Mouse (Mus musculus): ENCODE results near the gene Prpsap1. TPM values are rescaled to one million over a fixed set of nuclear protein-coding genes. Genes with fewer than 3 reads are reported as not detected.

Prpsap1 gene
- polyA plus RNA-seq, 1 experiment from 2014 or later: 206 TPM

DNA sequence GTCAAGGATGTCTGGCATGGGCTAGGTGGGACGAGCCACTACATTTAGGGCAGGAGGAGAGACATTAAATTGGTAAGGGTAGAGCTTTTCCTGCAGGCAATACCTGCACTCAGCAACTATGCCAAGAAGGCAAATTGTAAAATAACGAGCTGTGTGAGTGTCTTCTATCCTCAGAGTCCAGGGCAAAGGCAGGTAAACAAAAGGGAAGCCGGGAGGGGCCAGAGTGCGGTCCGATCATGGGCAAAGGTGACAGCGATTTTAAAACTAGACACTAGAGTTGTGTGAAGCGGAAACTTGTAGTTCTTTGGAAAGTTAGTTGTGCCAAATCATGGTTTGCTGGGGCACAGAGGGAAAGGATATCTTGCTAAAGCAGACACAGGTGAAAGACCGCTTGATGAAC lies 9.7 kb downstream of the Prpsap1 start:
- no peak overlapping the region for H3K4me2 ChIP-seq
- no peak for DNase-seq
- H3K9ac ChIP-seq: no peak overlapping the region
- H3K36me3 ChIP-seq (ENCODE audit: insufficient read depth): peaks cover 88% of the 10 kb centered on the region
- no peaks in the 10 kb centered on the region for H3K27me3 ChIP-seq (ENCODE audit: insufficient read depth, low read length)
- ATAC-seq (ENCODE audit: insufficient read depth): no peak
- H3K9me3 ChIP-seq (ENCODE audit: low read depth, low read length): no peaks in the 10 kb centered on the region
- no peak for TF ChIP-seq CTCF (IDR thresholded peaks at IDR 0.05; ENCODE audit: low read depth)
- WGBS: 88% methylated on average over 8 of the region's 8 CpGs
- H3K4me1 ChIP-seq (ENCODE audit: insufficient read depth): peaks cover 5% of the 10 kb centered on the region
- no peak overlapping the region for H3K4me3 ChIP-seq (ENCODE audit: low read depth, low read length)
- no peak overlapping the region for H3K27ac ChIP-seq (ENCODE audit: low read depth)

GRCm38 (mm10) chr11:116481776-116482175 lies 12.2 kb downstream of the Prpsap1 start:
- Histone ChIP-seq H3K4me3 (ENCODE audit: low read depth, low read length) (no peak overlapping the region), H3K4me1 (ENCODE audit: insufficient read depth) (no peaks in the 10 kb centered on the region), H3K27ac (ENCODE audit: low read depth) (no peak overlapping the region), H3K36me3 (ENCODE audit: insufficient read depth) (peaks cover 98% of the 10 kb centered on the region), H3K27me3 (ENCODE audit: insufficient read depth, low read length) (no peaks in the 10 kb centered on the region), H3K9me3 (ENCODE audit: low read depth, low read length) (no peaks in the 10 kb centered on the region), H3K9ac (no peak overlapping the region), H3K4me2 (no peak overlapping the region)
- no peak for TF ChIP-seq CTCF (IDR thresholded peaks at IDR 0.05; ENCODE audit: low read depth)
- ATAC-seq (ENCODE audit: insufficient read depth): no peak
- 87% methylated on average over 7 of the region's 7 CpGs for WGBS
- no peak for DNase-seq

DNA sequence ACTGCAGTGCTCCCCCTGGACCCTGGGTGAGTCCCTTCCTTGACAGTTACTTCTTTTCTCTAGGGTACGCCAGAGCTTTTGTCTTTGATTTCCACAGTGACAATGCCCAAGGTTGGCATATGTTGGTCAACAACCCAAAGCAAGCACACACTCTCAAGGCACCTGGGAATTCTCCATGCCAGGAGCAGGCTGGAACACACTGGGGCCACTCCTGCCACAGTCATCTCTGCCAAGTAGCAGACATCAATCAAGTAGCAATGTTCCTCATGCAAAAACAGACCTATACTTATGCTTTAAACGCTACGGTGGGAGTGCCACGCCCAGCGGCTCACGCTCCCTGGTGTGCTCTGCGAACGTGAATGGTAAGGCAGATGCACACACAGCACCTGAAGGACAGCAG lies 13.0 kb downstream of the Prpsap1 start:
- Histone ChIP-seq H3K27me3 (ENCODE audit: insufficient read depth, low read length) (no peaks in the 10 kb centered on the region), H3K9me3 (ENCODE audit: low read depth, low read length) (no peaks in the 10 kb centered on the region), H3K36me3 (ENCODE audit: insufficient read depth) (peaks cover 98% of the 10 kb centered on the region), H3K9ac (no peak overlapping the region), H3K27ac (ENCODE audit: low read depth) (no peak overlapping the region), H3K4me2 (no peak overlapping the region), H3K4me3 (ENCODE audit: low read depth, low read length) (no peak overlapping the region), H3K4me1 (ENCODE audit: insufficient read depth) (no peaks in the 10 kb centered on the region)
- DNase-seq (no peak), ATAC-seq (ENCODE audit: insufficient read depth) (no peak)
- WGBS: 92% methylated on average over 8 of the region's 8 CpGs
- TF ChIP-seq CTCF (IDR thresholded peaks at IDR 0.05; ENCODE audit: low read depth): no peak

- DNase-seq: peak; percentile 21
- H3K27me3 ChIP-seq (ENCODE audit: insufficient read depth, low read length): no peaks in the 10 kb centered on the region
- no peaks in the 10 kb centered on the region for H3K9me3 ChIP-seq (ENCODE audit: low read depth, low read length)
- no peak for ATAC-seq (ENCODE audit: insufficient read depth)
- H3K27ac ChIP-seq (ENCODE audit: low read depth): no peak overlapping the region
- no peak for TF ChIP-seq CTCF (IDR thresholded peaks at IDR 0.05; ENCODE audit: low read depth)
- WGBS: 36% methylated on average over 8 of the region's 8 CpGs
- H3K4me2 ChIP-seq: no peak overlapping the region
- H3K36me3 ChIP-seq (ENCODE audit: insufficient read depth): peaks cover 98% of the 10 kb centered on the region
- no peak overlapping the region for H3K4me3 ChIP-seq (ENCODE audit: low read depth, low read length)
- no peaks in the 10 kb centered on the region for H3K4me1 ChIP-seq (ENCODE audit: insufficient read depth)
- no peak overlapping the region for H3K9ac ChIP-seq
These were observed 14.2 kb downstream of the Prpsap1 start for GRCm38 (mm10) chr11:116479832-116480231.

DNA sequence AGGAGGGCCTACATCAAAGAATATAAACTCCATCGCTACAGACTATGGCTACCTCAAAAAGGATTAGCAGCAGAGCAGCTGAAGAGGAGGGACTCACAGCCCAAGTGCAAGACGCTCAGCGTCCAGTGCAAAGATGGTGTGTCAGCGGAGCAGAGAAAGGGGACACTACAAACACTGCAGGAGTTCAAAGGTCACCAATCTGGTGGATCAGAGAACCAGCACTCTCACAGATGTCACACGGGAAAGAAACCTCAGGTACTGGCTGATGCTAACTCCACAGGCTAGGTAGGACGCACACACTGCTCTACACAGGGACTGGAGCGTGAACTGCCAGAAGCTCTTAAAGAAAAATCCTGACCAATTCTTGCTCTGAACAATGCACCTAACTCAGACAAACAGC lies 15.0 kb downstream of the Prpsap1 start:
- 80% methylated on average over 7 of the region's 7 CpGs for WGBS
- ATAC-seq (ENCODE audit: insufficient read depth): no peak
- H3K27ac ChIP-seq (ENCODE audit: low read depth): no peak overlapping the region
- no peaks in the 10 kb centered on the region for H3K4me1 ChIP-seq (ENCODE audit: insufficient read depth)
- no peaks in the 10 kb centered on the region for H3K9me3 ChIP-seq (ENCODE audit: low read depth, low read length)
- no peak overlapping the region for H3K9ac ChIP-seq
- H3K4me3 ChIP-seq (ENCODE audit: low read depth, low read length): no peak overlapping the region
- no peak overlapping the region for H3K4me2 ChIP-seq
- no peaks in the 10 kb centered on the region for H3K27me3 ChIP-seq (ENCODE audit: insufficient read depth, low read length)
- H3K36me3 ChIP-seq (ENCODE audit: insufficient read depth): peaks cover 98% of the 10 kb centered on the region
- DNase-seq: no peak
- no peak for TF ChIP-seq CTCF (IDR thresholded peaks at IDR 0.05; ENCODE audit: low read depth)

DNA sequence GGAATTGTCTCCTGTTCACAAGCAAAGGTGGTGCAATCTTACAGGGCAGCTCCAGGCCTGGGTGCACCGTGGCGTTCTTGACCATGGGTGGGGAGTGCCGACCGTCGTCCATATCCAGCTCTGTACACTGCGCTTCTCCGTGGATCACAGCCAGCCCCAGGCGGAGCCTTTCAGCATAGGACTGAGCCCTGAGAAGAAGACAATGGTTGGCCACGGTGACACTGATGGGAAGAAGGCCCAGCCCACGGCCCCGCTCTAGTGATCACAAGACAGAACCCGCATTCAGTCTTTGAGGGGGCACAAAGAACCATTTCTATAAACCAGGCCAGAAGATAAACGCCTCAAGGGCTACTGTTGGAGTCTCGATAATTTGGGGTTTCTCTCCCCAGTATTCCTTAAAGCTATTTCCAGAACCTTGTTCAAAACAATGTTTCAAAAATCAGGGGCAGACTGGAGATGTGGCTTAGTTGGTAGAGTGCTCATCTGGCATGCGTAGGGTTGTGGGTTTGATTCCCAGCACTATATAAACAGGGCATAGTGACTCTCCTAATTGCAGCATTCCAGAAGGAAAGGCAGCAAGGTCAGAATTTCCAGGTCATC lies 16.7 kb downstream of the Prpsap1 start:
- Histone ChIP-seq H3K27ac (ENCODE audit: low read depth) (no peak overlapping the region), H3K4me3 (ENCODE audit: low read depth, low read length) (no peak overlapping the region), H3K9me3 (ENCODE audit: low read depth, low read length) (no peaks in the 10 kb centered on the region), H3K4me2 (no peak overlapping the region), H3K9ac (no peak overlapping the region), H3K36me3 (ENCODE audit: insufficient read depth) (peaks cover 100% of the 10 kb centered on the region), H3K27me3 (ENCODE audit: insufficient read depth, low read length) (no peaks in the 10 kb centered on the region), H3K4me1 (ENCODE audit: insufficient read depth) (no peaks in the 10 kb centered on the region)
- no peak for TF ChIP-seq CTCF (IDR thresholded peaks at IDR 0.05; ENCODE audit: low read depth)
- WGBS: 93% methylated on average over 15 of the region's 15 CpGs
- ATAC-seq (ENCODE audit: insufficient read depth): no peak
- DNase-seq: no peak

- H3K36me3 ChIP-seq (ENCODE audit: insufficient read depth): peaks cover 100% of the 10 kb centered on the region
- no peak overlapping the region for H3K9ac ChIP-seq
- DNase-seq: no peak
- no peaks in the 10 kb centered on the region for H3K4me1 ChIP-seq (ENCODE audit: insufficient read depth)
- H3K4me3 ChIP-seq (ENCODE audit: low read depth, low read length): no peak overlapping the region
- ATAC-seq (ENCODE audit: insufficient read depth): no peak
- no peaks in the 10 kb centered on the region for H3K27me3 ChIP-seq (ENCODE audit: insufficient read depth, low read length)
- no peak overlapping the region for H3K27ac ChIP-seq (ENCODE audit: low read depth)
- no peak overlapping the region for H3K4me2 ChIP-seq
- H3K9me3 ChIP-seq (ENCODE audit: low read depth, low read length): no peaks in the 10 kb centered on the region
- no peak for TF ChIP-seq CTCF (IDR thresholded peaks at IDR 0.05; ENCODE audit: low read depth)
- 90% methylated on average over 6 of the region's 6 CpGs for WGBS
These were observed 17.3 kb downstream of the Prpsap1 start for GRCm38 (mm10) chr11:116476696-116477095.

DNA sequence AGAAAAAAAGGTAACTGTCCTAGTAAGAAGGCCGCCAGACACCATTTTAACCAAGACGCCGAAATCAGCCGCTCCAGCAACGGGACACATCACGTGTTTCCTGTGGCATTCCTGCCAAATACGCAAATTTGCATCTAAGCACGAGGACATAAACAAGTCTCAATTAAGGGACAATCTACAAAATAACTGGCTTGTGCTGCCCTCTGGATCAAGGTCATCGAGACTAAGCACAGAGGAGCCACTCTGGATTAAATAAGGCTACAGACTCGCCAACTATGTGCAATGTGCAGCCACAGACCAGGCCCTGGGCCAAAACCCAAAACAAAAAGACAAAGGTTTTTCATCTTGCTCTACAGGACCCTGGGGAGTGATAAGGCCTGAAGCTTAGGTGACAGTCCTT lies 18.0 kb downstream of the Prpsap1 start:
- ATAC-seq (ENCODE audit: insufficient read depth): no peak
- Histone ChIP-seq H3K36me3 (ENCODE audit: insufficient read depth) (peaks cover 100% of the 10 kb centered on the region), H3K27me3 (ENCODE audit: insufficient read depth, low read length) (no peaks in the 10 kb centered on the region), H3K4me1 (ENCODE audit: insufficient read depth) (no peaks in the 10 kb centered on the region), H3K4me3 (ENCODE audit: low read depth, low read length) (no peak overlapping the region), H3K9me3 (ENCODE audit: low read depth, low read length) (no peaks in the 10 kb centered on the region), H3K27ac (ENCODE audit: low read depth) (no peak overlapping the region), H3K9ac (no peak overlapping the region), H3K4me2 (no peak overlapping the region)
- TF ChIP-seq CTCF (IDR thresholded peaks at IDR 0.05; ENCODE audit: low read depth): no peak
- WGBS: 91% methylated on average over 10 of the region's 10 CpGs
- DNase-seq: no peak
